Mouse (Mus musculus) embryo, embryonic 10.5 days (tissue): ENCODE measurements around the gene Arl6ip6.

Experiments
- DNase-seq: peaks from one replicate; pipeline ENCODE4 v3.0.0-alpha.2; 2015; ENCODE audit warnings: low spot score

The Arl6ip6 gene

DNA sequence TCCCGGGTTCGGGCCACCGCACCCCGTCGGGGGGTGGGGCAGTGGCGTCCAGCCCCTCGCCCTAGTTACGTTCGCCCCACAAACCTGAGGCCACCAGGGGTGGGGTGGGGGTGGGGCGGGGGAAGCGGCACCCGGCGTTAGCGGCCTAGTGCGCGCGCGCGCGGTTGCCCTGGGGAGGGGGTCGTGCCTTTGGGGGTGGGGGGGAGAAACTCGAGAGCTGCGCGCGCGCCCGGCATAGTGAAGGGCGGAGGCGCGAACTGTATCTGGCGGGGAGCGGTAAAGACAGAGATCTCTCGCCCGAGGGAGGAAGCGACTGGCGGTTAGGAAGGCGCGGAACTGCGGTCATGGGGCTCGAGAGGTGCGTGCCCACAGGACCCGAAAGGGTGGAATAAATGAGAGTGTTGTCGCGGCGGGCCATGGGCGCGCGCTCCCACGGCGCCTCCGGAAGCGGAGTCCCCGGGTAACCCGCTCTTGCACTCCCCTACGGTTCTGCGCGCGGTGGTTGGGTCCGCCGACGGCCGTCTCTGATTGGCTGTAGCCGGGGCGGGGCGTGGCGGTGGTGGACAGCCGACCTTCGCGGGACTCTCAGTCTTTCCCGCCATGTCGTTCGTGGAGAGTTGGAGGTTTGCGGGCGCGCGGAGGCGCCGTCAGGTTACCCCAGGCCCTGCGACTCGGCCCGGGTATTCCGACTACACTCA, at the start of gene Arl6ip6:
Gene Arl6ip6, plus strand, starts transcription at position 204 of the 698 bp plus-strand sequence.
- DNase-seq = peak; percentile 95

DNA sequence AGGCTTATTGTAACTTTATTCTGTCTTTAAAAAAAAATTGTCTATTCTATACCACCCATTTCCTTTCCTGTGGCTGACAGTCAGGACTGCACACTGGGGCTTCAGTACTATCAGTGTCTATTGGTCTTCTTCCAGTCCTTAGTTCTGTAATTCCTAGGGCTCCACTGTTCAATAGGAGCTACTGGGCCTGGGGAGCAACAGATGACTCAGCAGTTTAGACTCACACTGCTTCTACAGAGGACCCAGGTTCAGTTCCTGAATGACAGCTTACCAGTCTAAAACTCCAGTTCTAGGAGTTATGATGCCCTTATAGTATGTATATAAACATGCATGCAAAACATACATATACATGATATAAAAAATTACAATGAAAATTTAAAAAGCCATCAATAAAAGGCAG, 44.7 kb upstream of the Arl6ip6 start:
- DNase-seq = no peak

DNA sequence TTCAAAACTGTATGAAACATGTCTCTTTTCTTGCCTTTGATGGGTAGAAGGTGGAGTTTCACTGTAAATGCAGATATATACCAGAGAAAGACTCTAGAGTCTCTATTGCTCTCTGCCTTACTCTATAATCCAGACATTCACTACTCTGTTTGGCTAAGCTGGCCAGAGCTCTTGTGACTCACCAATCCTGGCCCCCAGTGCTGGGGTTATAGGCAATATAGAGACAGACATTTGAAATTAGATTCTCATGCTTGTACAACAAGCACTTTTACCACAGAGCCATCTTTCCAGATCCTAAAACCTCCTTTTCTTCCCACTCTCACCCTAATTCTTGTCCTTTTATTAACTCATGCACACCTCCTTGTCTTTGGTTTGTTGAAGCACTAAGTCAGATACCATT, 17.6 kb upstream of the Arl6ip6 start:
- no peak for DNase-seq

DNA sequence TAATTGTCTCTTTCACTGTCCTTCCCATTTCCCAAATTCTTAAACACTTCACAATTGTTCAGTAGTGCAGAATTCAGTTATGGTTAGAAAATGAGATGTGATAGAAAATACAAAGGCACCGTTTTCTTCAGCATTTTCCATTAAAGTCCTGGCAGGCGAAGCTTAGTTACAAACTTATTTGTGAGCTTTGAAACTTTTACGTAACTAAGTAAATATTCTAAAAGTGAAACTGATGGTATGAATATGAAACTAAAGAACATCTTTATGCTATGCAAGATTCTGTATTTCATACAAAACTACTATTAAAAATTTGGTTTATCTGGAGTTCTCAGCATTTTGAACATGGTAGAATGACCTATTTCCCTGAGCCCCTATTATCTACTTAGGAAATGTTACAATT, 12.6 kb upstream of the Arl6ip6 start:
- DNase-seq = no peak

DNA sequence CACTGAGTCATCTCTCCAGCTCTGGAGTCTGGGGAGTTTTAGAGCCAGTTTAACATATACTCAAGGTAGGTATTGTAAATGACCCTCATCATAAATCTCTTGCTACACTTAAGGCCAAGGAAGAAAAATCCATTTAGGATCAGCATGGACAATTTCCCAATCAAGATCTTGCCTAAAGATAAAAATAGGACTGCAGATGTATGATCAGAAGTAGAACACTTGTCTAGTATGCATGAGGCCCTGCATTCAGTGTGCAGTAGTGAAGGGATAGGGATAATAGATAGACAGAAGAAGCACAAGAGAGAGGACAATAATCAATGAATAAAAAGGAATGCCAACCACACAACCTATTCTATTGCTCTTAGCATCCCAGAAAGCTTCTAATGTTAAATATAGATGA, 11.7 kb upstream of the Arl6ip6 start:
- DNase-seq = no peak

DNA sequence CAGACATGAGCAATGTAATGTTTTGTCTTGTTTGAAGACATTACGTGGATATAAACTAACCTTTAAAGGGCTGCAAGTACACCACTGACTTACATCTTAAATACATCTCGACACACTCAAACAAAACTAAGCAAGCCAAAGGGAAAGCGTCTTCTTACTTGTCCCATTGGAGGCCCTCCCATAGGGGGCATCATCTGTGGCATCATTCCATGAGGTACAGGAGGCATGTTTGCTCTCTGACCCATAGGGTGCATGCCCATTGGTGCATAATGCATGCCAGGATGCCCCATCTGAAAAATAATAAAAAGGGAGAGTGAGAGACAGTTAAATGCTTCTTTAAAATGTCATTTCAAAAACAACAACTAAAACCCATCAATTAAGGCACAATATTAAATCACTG, 1.7 kb upstream of the Arl6ip6 start:
- DNase-seq = peak; percentile 58

DNA sequence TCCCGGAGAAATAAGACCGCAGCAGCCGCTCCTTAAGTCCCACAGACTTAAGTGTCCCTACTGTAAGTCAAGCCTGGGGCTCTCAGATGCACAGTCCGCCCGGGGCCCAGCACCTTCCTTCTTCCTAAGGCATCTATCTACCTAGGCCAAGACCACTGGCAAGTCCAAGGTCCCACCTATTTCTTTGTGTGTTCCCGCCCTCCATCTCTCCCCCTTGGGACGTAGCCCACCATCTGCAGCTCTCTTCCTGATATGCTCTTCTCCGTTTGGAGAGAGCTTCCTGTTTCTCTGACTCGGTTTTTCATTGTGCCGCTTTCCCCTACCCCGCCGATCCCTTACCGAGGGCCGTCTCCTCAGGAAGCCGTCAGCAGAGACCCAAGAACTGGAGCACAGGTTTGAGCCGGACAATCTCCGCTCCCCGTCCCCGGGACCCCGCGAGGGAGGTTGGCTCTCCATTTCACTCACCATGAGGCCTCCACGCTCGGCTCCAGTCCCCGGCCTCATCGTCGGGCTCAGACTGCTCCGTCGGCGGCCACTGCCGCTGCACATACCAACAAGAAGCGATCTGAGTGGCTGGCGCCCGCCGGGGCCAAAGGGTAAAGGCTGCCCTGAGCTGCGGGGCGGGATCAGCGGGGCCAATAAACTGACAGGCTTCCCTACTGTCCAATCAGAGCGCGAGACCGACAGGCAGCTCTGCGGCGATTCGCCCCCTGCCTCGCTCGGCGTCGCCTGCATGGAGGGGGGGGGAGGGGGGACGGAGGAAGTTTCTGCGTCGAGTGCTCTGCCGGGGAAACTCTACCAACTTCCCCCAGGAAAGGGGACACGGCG, 628 bp upstream of the Arl6ip6 start, which contains the start of gene Prpf40a:
Gene Prpf40a, minus strand, starts transcription at position 601 of the 828 bp plus-strand sequence.
- peak; percentile 99 for DNase-seq

DNA sequence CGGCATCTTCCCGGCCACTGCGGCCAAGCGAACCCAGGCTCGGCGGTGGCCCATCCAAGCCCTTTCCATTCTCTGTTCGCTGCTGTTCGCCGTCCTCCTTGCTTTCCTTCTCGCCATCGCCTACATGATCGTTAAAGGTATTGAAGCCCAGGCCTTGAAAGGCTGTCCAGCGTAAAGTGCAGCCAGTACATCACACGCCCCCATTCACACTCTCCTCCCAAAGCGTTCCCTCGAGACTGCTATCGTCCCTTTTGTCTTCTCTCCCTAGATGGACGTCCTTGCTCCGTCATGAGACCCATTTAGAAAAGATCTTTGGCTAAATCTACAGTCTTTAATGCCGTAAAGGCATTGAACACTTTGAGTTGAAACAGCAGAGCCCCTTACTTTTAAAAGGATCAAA, 860 bp downstream of the Arl6ip6 start:
- DNase-seq = peak; percentile 70

DNA sequence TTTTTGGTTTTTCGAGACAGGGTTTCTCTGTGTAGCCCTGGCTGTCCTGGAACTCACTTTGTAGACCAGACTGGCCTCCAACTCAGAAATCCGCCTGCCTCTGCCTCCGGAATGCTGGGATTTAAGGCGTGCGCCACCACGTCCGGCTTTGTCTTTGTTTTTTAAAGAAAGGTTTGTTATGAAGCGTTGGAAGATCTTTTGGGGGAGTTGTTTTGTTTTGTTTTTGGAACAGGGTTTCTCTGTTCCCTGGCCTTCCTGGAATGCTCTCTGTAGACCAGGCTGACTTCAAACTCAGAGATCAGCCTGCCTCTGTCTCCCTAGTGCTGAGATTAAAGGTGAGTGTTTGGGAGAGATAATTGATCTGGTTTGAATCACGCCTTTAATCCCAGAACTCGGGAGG, 4.9 kb downstream of the Arl6ip6 start:
- no peak for DNase-seq

DNA sequence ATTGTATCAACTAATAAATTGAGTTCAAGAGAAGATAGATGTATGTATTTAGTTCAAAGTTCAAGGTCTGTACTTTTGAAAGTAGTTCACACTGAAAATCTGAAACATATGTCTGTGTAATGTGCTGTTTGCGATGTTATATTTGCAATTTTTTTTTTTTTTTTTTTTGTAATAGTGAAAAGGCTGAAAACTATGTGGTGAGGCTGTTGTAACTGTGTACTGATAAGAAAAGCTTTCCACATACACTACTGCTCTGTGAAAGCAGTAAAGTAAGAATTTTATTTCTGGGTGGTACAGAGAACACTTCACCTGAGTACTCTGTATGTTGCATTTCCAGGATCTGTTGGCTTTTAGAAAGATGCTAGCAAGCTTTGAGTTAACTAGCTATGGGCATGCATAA, 7.7 kb downstream of the Arl6ip6 start:
- no peak for DNase-seq

DNA sequence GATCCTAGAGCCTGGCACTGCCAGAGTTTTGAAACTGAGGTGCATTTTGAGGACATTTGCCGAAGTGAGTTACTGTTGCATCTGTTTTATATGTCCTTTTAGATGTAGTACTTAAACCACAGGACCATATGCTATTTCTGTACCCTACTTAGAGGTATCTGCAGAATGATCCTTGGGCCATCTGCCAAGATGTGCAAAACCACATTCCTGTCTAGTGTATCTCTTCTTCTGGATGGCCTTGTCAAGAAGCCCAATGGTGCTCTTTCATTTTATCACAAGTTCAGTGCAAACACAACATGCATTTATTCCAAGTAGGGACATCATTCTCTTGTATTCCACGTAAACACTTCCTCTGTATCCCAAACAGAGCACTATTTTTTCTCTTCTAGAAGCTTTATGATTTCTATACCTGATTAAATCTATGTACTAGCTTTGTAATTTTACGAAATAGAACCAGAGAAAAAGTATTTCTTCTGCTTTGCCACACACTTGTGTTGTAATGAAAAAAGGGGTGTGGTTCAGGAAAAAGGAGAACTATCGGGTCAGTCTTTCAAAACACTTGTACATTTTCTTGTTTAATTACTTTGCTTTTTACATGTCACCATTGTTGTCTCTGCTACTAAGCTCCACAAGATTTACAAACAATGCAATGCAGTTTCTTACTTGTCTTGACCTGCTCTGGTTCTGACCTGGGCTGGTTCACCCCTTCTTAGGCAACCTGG, 8.8 kb downstream of the Arl6ip6 start:
- DNase-seq = no peak

DNA sequence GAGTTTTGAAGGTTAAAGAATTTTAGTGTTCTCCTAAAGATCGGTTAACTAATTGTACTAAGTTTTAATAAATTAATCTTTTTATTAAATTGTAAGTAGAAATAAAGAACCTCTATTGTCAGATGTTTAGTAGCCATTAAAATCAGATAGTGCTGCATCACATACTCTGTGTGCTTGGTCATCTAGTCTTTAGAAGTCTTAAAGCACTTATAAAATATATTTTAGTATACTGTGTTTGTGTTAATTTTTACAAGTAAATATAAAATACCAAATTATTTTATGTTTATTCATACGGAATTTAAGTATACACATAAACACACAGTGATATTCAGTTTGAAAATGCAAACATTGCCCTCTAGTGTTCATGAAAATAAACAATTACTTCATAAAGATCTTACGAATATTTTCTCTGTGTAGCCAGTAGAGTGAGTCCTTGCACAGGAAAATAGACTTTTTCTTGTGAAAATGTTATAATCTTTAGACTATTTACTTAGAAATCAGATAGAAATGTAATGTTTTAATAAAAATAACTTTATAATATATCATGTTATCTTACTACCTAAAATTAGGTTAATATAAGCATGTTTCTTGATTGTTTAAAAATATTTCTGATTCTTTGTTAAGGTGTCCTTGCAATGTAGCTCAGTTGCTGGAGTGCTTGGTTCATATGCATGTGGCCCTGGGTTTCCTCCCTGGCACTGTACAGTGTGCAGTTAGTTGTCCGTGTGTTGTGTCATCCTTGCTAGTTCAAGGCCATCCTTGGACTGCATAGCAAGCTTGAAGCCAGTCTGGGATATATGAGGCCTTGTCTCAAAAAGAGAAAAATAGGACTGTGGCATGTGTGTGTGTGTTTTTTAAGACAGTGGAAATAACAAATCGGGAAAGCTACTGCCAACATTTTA, 13.1 kb downstream of the Arl6ip6 start:
- peak; percentile 48 for DNase-seq

DNA sequence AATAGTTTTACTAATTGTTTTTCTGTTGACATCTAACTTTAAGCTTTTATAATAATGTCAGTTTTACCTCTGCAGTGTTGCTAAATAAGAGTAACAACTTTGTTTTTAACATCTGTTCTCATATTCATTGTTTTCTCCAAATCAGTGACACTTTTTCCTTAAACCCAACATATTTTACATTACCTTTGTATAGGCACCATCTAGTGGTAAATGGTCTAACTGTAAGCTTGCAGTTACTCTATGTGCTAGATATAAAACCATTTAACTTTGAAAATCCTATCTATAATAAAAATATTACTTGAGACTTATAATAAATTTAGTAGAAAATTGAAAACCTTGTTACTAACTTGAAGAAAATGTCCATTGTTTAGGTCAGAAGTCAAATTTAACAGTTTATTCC, 15.2 kb downstream of the Arl6ip6 start:
- no peak for DNase-seq

DNA sequence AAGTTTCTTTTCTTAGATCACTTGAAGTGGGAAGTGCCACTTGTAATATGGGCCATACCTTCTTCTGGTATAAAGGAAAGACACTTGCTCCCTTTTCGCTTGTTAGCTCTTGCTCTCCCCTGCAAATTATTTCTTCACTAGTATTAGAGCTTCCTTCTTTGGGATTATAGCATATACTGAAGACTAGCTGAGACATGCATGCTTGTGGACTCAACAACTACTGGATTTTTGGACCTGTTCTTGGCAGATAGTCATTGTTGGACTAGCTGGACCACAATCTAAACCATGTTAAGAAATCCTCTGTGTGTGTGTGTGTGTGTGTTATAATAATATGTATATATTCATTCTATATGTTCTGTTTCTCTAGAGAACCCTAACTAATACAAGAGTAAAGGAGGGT, 22.0 kb downstream of the Arl6ip6 start:
- DNase-seq = no peak

DNA sequence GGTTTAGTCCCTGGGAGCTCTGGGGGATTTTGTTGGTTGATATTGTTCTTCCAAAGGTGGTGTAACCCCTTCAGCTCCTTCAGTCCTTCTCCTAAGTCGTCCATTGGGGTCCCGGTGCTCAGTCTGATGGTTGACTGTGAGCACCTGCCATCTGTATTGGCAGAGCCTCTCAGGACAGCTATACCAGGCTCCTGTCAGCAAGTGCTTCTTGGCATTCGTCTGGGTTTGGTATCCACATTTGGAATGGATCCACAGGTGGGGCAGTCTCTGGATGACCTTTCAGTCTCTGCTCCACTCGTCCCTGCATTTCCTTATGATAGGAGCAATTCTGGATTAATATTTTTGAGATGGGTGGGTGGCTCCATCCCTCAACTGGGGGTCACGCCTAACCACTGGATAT, 30.7 kb downstream of the Arl6ip6 start:
- DNase-seq = no peak

DNA sequence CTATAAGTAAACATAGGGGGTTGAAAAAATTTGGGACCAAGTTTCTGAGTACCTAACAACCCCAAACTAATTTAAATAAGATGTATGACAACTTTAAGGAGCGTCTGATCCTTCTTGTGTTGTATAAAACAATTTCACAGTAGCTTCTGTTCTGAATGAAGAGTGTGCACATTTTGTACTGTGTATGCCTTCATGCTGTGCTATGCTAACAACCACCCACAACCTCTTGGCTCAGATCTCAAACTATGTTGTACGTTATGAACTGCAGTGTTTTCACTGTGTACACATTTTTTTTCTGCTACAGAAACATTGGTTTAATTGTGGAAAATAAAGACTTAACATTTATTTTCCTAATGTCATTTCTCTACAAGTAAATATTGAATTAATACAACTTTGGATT, 65.5 kb downstream of the Arl6ip6 start:
- no peak for DNase-seq
